Mouse (Mus musculus) lung, adult 2 months (tissue): ENCODE data around the gene Far1.

ENCODE experiments used
- CTCF ChIP-seq: fragments of 200-500 bp; IDR thresholded peaks from 2 replicates; pipeline ENCODE4 v1.5.1; 2011; ENCODE audit warnings: mild to moderate bottlenecking, low read length, control low read depth; ENCODE audit not compliant: insufficient read depth
- POLR2A ChIP-seq: fragments of 200-500 bp; IDR thresholded peaks from 2 replicates; pipeline ENCODE4 v1.6.1; 2011; ENCODE audit warnings: low read depth, mild to moderate bottlenecking, control low read depth, low read length, borderline replicate concordance; ENCODE audit errors: extremely low read depth

DNA sequence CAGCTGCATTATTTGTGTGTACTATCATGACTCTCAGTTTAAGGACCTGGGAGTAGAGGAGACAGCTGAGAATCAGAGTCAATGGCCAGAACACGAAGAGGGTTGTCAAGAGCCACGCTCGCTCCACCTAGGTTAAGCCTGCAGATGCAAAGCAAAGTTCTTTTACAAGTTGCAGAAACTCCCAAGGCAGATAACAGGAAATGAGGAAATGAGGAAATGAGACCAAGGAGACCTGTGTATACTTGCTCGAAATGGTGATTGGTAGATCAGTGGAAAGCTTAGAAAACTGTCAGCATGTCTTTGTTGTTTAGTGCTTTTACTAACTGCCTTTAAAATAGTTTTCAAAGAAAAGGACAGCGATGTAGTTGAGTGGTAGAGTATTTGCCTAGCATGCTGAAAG is 8.6 kb upstream of the Far1 start:
- TF ChIP-seq CTCF (no peak), POLR2A (no peak)
